Mouse (Mus musculus): ENCODE data around the gene Olfr1102.

Gene Olfr1102

GRCm38 (mm10) chr2:86998098-86998497 is at the start of gene Olfr1102:
Olfr1102 (plus strand) TSS chr2:86998398.
- DNase-seq (ENCODE audit: low spot score in 2 of 2), result no peak

- DNase-seq (ENCODE audit: low spot score in 2 of 2), result no peak
Observed at GRCm38 (mm10) chr2:86960593-86960992, 37.6 kb upstream of the Olfr1102 start, which contains the start of gene Olfr1099. Olfr1099 (minus strand) TSS chr2:86960693.

GRCm38 (mm10) chr2:86979854-86980253 is 18.3 kb upstream of the Olfr1102 start, which contains the start of gene Olfr1100:
Olfr1100 (minus strand) TSS chr2:86979954.
- no peak for DNase-seq (ENCODE audit: low spot score in 2 of 2)

GRCm38 (mm10) chr2:86991121-86991520 is 7.1 kb upstream of the Olfr1102 start, which contains the start of gene Olfr1101:
Olfr1101 (minus strand) TSS chr2:86991221.
- DNase-seq (ENCODE audit: low spot score in 2 of 2), result no peak

- DNase-seq (ENCODE audit: low spot score in 2 of 2), result no peak
Observed at GRCm38 (mm10) chr2:87026980-87027379, 28.8 kb downstream of the Olfr1102 start, which contains the start of gene Olfr1104. Olfr1104 (minus strand) TSS chr2:87027080.

GRCm38 (mm10) chr2:87036431-87036830 is 38.2 kb downstream of the Olfr1102 start, which contains the start of gene Olfr1105:
Olfr1105 (minus strand) TSS chr2:87036531.
- DNase-seq (ENCODE audit: low spot score in 2 of 2), result no peak

GRCm38 (mm10) chr2:87052173-87052572 is 54.0 kb downstream of the Olfr1102 start, which contains the start of gene Olfr1106:
Olfr1106 (minus strand) TSS chr2:87052273.
- DNase-seq (ENCODE audit: low spot score in 2 of 2), result no peak

Measured in urinary bladder, adult 18-20 months (tissue).